Comparison of ENCODE assay signal across 28 mouse cellular contexts in genomic region chr9:121598106-121598505, GRCm38 (mm10). TPM values are rescaled to one million over a fixed set of nuclear protein-coding genes. Genes with fewer than 3 reads are reported as not detected.
"Had no signal": no experiment of that assay in that cellular context is flagged by ENCODE, and none has a peak within 500 bp of the region (broad histone marks: within the 10 kb centered on the region; RNA-seq: fewer than 3 reads in every experiment).

No protein-coding gene starts in this region.

- DNase-seq: gastrocnemius, adult 2 months; gastrocnemius, postnatal 10 days; gastrocnemius, postnatal 25 days; heart, adult 18-20 months; heart, postnatal 10 days; heart, postnatal 4 days; kidney, adult 2 months; kidney, adult 9 months; kidney, postnatal 14 days; kidney, postnatal 36 days; liver had no signal

- H3K9ac ChIP-seq: heart, embryonic 12.5 days; hindbrain, embryonic 12.5 days; hindbrain, embryonic 14.5 days; intestine, embryonic 15.5 days; kidney, embryonic 15.5 days; limb, embryonic 12.5 days had no signal

- H3K9me3 ChIP-seq: heart, embryonic 10.5 days; heart, embryonic 12.5 days; hindbrain, embryonic 10.5 days; hindbrain, embryonic 12.5 days; intestine, embryonic 15.5 days; kidney, embryonic 15.5 days; limb, embryonic 10.5 days; limb, embryonic 12.5 days had no signal

- H3K36me3 ChIP-seq: heart, embryonic 10.5 days; heart, embryonic 12.5 days; hindbrain, embryonic 10.5 days; hindbrain, embryonic 12.5 days; intestine, embryonic 15.5 days; kidney, embryonic 15.5 days; limb, embryonic 10.5 days; limb, embryonic 12.5 days had no signal

- ATAC-seq: hindbrain, embryonic 16.5 days; inflammation-experienced regulatory T-cells, adult 6 months; intestine, embryonic 15.5 days; intestine, postnatal 0 days had no signal

- H3K27me3 ChIP-seq: heart, embryonic 12.5 days; hindbrain, embryonic 12.5 days; intestine, embryonic 15.5 days had no signal

- H3K4me2 ChIP-seq: heart, embryonic 12.5 days; hindbrain, embryonic 12.5 days; hindbrain, embryonic 14.5 days; intestine, embryonic 15.5 days; kidney, embryonic 15.5 days; limb, embryonic 12.5 days; liver, embryonic 11.5 days had no signal

- H3K27ac ChIP-seq: gastrocnemius, adult 2 months; heart, embryonic 10.5 days; hindbrain, embryonic 10.5 days; hindbrain, embryonic 12.5 days; hindbrain, embryonic 14.5 days; intestine, embryonic 15.5 days; kidney, embryonic 15.5 days; kidney, postnatal 0 days; layer of hippocampus, adult 2 months; limb, embryonic 10.5 days; limb, embryonic 12.5 days had no signal

- H3K4me3 ChIP-seq: gastrocnemius, adult 2 months; heart, embryonic 10.5 days; heart, embryonic 12.5 days; hindbrain, embryonic 10.5 days; hindbrain, embryonic 12.5 days; intestine, embryonic 15.5 days; kidney, embryonic 15.5 days; layer of hippocampus, adult 2 months; left cerebral cortex, adult 2 months; limb, embryonic 10.5 days; limb, embryonic 12.5 days had no signal

RNA-seq across cellular contexts. Expression of gene Lyzl4, which starts 43.8 kb away (rescaled TPM):
- polyA plus RNA-seq: heart, embryonic 10.5 days; heart, embryonic 12.5 days; heart, embryonic 14.5 days; hindbrain, embryonic 10.5 days; hindbrain, embryonic 12.5 days; inflammation-experienced regulatory T-cells, adult 6 months; intestine, embryonic 15.5 days; kidney, embryonic 15.5 days; kidney, postnatal 0 days; limb, embryonic 10.5 days; limb, embryonic 12.5 days; liver, embryonic 11.5 days had no signal
